Mouse (Mus musculus) intestine, embryonic 16.5 days (tissue): ENCODE measurements around the gene Ifna6. TPM values are rescaled to one million over a fixed set of nuclear protein-coding genes. Genes with fewer than 3 reads are reported as not detected.
A peak's percentile ranks its signal among the peaks of the same experiment; 100 is the strongest.

Experiments used
- ATAC-seq: fragments of 200-750 bp; cut with Nextera tagmentation; 2 replicates; pipeline ENCODE4 v1.8.0; 2017; ENCODE audit warnings: moderate TSS enrichment, moderate library complexity
- H3K27ac ChIP-seq: fragments of 300-500 bp; sonication (generic); 2 replicates; pipeline ENCODE4 v1.5.1; 2014; ENCODE audit warnings: mild to moderate bottlenecking, low read length
- H3K27me3 ChIP-seq: fragments of 300-500 bp; sonication (generic); replicated peaks from 2 replicates; pipeline ENCODE4 v1.6.1; 2014; ENCODE audit warnings: low read length, control low read depth, mixed read lengths; ENCODE audit not compliant: control insufficient read depth, insufficient read depth
- H3K36me3 ChIP-seq: fragments of 300-500 bp; sonication (generic); 2 replicates; pipeline ENCODE4 v1.6.1; 2014; ENCODE audit warnings: low read length, control low read depth; ENCODE audit not compliant: control insufficient read depth, insufficient read depth
- H3K4me1 ChIP-seq: fragments of 300-500 bp; sonication (generic); 2 replicates; pipeline ENCODE4 v1.6.1; 2014; ENCODE audit warnings: low read length, control low read depth, mixed read lengths; ENCODE audit not compliant: control insufficient read depth, insufficient read depth
- H3K4me2 ChIP-seq: fragments of 300-500 bp; sonication (generic); 2 replicates; pipeline ENCODE4 v1.6.1; 2014; ENCODE audit warnings: low read depth, low read length, control low read depth
- H3K4me3 ChIP-seq: fragments of 300-500 bp; sonication (generic); 2 replicates; pipeline ENCODE4 v1.5.1; 2014; ENCODE audit warnings: mild to moderate bottlenecking, low read length
- H3K9ac ChIP-seq: fragments of 300-500 bp; sonication (generic); 2 replicates; pipeline ENCODE4 v1.6.1; 2014; ENCODE audit warnings: low read depth, low read length
- H3K9me3 ChIP-seq: fragments of 300-500 bp; sonication (generic); 2 replicates; pipeline ENCODE4 v1.6.1; 2016; ENCODE audit warnings: low read length, control low read depth; ENCODE audit not compliant: control insufficient read depth
- WGBS: fragments of 180-500 bp; shearing (Covaris S2); extraction: QIAGEN DNeasy Blood & Tissue Kit; methylation state at CpG from one replicate; pipeline ENCODE4 v1.1.7; 2014; 5-methylcytosine and 5-hydroxymethylcytosine counted together
- polyA plus RNA-seq: library from polyadenylated mRNA; unstranded; fragments of >200 nt; fragmentation: Nextera tagmentation; extraction: Ambion mirVana; gene quantifications from 2 replicates; pipeline ENCODE4 v1.2.1, GENCODE M21; 2015

The Ifna6 gene
- polyA plus RNA-seq, 1 experiment from 2014 or later, result not detected

DNA sequence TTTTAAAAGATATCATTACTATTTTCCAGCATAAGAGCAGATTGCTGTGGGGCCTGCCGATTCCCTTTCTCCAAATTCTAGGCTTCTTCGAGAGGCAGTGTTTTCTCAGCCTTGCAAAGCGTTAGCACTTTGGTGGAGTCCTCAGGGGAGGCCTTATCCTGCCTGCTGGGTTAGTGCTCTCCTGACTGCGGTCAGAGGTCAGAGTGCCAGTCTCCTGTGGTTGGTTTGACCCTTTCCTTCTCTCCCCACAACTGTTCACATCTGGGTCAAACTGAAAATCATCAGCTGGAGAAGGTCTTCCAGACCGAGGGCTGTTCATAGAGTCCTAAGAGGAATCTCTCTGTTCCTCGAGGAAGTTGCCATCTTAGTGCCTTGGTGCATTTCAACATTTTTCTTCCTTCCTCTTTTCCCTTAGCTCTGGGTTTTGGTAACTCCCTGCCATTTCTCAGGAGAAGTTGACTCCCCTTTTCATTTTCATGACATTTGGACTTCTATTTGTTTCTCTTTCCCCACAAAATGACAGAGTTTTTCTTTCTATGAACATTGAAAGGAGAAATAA, 37.9 kb downstream of the Ifna6 start:
- H3K36me3 ChIP-seq, result no peaks in the 10 kb centered on the region
- peaks cover 6% of the 10 kb centered on the region; the same call in 1 of the 2 replicates for H3K4me1 ChIP-seq
- no peak for ATAC-seq
- H3K9ac ChIP-seq, result no peak overlapping the region
- no peak overlapping the region for H3K4me3 ChIP-seq
- H3K27ac ChIP-seq, result no peak overlapping the region
- no peak overlapping the region for H3K4me2 ChIP-seq
- WGBS, result 57% methylated on average over 6 of the region's 6 CpGs
- H3K9me3 ChIP-seq, result no peaks in the 10 kb centered on the region
- no peaks in the 10 kb centered on the region; the same call in 1 of the 2 replicates for H3K27me3 ChIP-seq

DNA sequence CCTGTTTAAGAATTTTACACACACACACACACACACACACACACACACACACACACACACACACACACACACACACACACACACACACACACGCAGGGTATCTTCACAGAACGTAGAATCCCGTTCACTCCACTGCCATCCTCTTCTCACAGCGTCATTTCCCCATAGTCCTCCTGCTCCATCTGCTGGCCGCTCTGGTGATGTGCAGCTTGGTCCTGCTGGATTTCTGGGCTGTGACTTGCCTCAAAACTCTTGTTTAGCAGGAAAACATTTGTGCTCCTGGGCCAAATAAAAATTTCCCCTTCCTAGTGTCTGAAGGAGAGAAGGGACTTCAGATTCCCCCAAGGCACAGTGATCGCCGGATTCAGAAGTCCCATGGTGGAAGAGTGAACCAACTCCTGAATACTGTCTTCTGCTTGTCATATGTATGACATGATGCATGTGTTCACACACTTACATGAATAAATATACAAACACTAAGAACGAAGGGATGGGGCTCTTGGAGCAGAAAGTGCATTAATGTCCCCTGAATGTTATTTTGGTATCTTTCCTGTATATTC, 40.2 kb downstream of the Ifna6 start:
- Histone ChIP-seq H3K4me1 (peaks cover 6% of the 10 kb centered on the region; the same call in 1 of the 2 replicates), H3K9me3 (no peaks in the 10 kb centered on the region), H3K4me3 (peak overlapping the region; percentile 62), H3K27ac (no peak overlapping the region), H3K36me3 (no peaks in the 10 kb centered on the region), H3K9ac (peak overlapping the region; percentile 69), H3K27me3 (no peaks in the 10 kb centered on the region), H3K4me2 (peak overlapping the region; percentile 96)
- WGBS, result 2% methylated on average over 8 of the region's 8 CpGs
- peak; percentile 67 for ATAC-seq

DNA sequence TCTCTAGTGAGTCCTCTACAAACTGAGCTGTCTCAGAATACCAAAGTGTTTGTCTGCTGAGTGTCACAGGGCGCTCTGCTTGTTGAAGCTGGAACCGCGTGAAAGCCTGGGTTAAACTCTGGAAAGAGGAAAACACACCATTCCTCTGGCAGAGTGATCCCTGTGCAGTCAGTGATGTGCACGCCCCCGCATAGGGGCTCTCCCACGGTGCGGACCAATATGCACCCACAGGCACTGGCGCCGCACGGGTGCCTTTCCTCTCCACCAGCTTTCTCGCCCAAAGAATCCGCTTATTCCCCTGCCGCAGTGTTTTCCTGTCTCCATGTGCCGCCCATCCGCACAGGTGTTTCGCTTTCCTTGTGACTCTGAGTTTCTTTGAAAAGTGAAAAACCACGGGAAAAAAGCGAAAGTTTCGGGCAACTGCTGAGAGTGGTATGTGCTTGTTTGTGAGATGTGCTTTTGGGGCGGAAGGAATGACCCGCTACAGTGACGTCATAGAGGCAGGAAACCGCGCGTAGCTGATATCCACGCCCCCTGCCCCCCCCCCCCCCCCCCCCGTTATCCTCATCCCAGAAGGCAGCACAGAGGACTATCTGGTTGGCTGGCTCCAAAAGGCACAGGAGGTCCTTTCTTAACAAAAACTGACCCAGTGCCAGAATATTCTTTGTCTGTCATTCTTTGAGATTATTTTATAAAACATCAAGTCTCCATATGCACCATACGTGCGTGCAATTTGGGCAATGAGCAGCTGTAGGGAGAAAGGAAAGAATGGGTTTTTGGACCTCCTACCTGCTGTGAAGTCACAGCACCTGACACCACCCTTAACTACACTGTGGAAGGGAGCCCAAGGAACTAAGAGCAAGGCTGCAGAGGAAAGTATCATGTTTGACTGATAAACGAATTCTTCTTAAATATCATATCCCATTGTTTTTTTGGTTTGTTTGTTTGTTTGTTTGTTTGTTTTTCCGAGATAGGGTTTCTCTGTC, 41.0 kb downstream of the Ifna6 start:
- 6% methylated on average over 31 of the region's 31 CpGs for WGBS
- Histone ChIP-seq H3K27ac (peak overlapping the region; percentile 18; the same call in 1 of the 2 replicates), H3K9me3 (no peaks in the 10 kb centered on the region), H3K27me3 (no peaks in the 10 kb centered on the region), H3K4me3 (peak overlapping the region; percentile 62), H3K9ac (peak overlapping the region; percentile 69), H3K4me1 (no peaks in the 10 kb centered on the region), H3K36me3 (no peaks in the 10 kb centered on the region), H3K4me2 (peak overlapping the region; percentile 96)
- ATAC-seq, result peak; percentile 57

DNA sequence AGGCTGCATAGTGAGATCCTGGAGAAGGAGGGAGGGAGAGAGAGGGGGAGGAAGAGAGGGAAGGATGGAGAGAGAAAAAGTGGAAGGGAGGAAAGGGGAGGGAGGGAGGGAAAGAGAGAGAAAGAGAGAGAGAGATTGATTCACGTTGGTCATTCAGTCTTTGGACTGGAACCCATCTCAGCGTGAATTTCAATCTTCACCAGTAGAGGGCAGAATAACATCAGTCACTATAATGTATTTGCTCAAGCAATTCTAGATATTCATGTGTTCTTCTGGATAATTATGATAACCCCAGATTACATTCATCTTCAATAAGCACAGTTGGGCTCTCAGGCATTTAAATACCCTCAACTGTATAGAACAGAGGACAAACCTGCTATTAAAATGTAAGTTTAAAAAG, 45.5 kb downstream of the Ifna6 start:
- Histone ChIP-seq H3K4me3 (no peak overlapping the region), H3K27me3 (no peaks in the 10 kb centered on the region), H3K9ac (no peak overlapping the region), H3K4me1 (no peaks in the 10 kb centered on the region), H3K36me3 (no peaks in the 10 kb centered on the region), H3K9me3 (no peaks in the 10 kb centered on the region), H3K4me2 (no peak overlapping the region), H3K27ac (no peak overlapping the region)
- WGBS, result 0% methylated on average over 2 of the region's 2 CpGs
- no peak for ATAC-seq

DNA sequence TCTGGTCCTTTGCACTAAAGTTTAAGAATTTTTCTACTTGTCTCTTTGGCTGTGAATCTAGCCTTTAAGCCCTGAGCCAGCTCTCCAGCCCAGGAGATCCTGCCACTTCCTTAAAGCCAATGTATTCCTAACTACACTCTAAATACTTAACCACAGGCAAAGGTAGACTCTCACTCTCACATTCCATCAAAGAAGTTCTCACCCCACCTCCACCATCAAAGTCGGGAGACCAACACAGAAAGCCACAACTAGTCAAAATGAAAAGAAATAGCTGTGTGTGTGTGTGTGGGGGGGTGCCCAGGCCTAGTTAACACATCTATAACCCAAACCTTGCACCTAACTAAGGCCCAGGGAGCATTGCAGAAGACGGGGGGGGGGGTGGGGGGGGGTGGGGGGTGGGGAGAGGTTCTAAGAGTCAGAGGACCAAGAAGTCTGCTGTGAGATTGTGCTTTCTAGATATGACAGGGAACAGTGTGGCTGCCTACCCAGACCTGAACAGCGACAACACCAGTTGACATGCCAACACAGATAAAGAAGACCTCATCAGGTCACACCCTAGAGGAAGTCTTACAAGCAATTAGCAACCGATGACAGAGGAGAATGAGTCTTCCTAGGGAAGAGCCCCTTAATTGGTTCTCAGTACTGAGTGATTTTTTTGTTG, 48.3 kb downstream of the Ifna6 start:
- H3K9me3 ChIP-seq, result no peaks in the 10 kb centered on the region
- no peak overlapping the region for H3K27ac ChIP-seq
- no peaks in the 10 kb centered on the region for H3K27me3 ChIP-seq
- ATAC-seq, result peak; percentile 26; the same call in 1 of the 2 replicates
- no peaks in the 10 kb centered on the region for H3K36me3 ChIP-seq
- no peaks in the 10 kb centered on the region for H3K4me1 ChIP-seq
- WGBS, result 51% methylated on average over 4 of the region's 4 CpGs
- H3K4me2 ChIP-seq, result no peak overlapping the region
- no peak overlapping the region for H3K4me3 ChIP-seq
- no peak overlapping the region for H3K9ac ChIP-seq

DNA sequence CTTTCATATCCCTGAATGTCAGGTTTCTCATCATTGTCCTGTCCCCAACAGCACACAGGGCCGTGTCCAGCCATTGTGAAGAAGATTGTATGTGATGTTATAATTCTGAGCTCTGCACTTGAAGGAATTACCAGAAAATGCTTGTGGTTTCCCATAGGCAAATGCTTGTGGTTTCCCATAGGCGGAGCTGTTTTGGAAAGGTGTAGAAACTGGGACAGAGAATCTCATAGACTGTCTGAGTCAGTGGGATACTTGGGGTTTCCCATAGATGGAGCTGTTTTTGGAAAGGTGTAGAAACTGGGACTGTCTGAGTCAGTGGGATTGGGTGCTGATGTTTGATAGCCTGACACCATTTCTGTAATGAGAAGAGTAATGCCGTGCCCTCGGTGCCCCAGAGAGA, 49.3 kb downstream of the Ifna6 start:
- WGBS, result 80% methylated on average over 4 of the region's 4 CpGs
- H3K27me3 ChIP-seq, result no peaks in the 10 kb centered on the region
- ATAC-seq, result no peak
- no peak overlapping the region for H3K9ac ChIP-seq
- H3K4me3 ChIP-seq, result no peak overlapping the region
- H3K36me3 ChIP-seq, result no peaks in the 10 kb centered on the region
- H3K27ac ChIP-seq, result no peak overlapping the region
- no peaks in the 10 kb centered on the region for H3K4me1 ChIP-seq
- no peaks in the 10 kb centered on the region for H3K9me3 ChIP-seq
- no peak overlapping the region for H3K4me2 ChIP-seq

Other genes starting within 250 kb of the Ifna6 start
- not detected in 2 replicates for gene Ifna9, start 235.0 kb upstream of the Ifna6 start, polyA plus RNA-seq
- not detected in 2 replicates for gene Ifna12, start 224.0 kb upstream of the Ifna6 start, polyA plus RNA-seq
- not detected in 2 replicates for gene C87499, start 193.0 kb upstream of the Ifna6 start, polyA plus RNA-seq
- not detected in 2 replicates for gene Ifna13, start 183.0 kb upstream of the Ifna6 start, polyA plus RNA-seq
- not detected in 2 replicates for gene Ifna16, start 150.5 kb upstream of the Ifna6 start, polyA plus RNA-seq
- gene Ifna2, start 143.5 kb upstream of the Ifna6 start, polyA plus RNA-seq, result not detected in 2 replicates
- gene Ifnab, start 136.1 kb upstream of the Ifna6 start, polyA plus RNA-seq, result not detected in 2 replicates
- 0.62 and 1.4 TPM in 2 replicates for gene Gm26566, start 105.6 kb upstream of the Ifna6 start, polyA plus RNA-seq
- 63.4 and 69.9 TPM in 2 replicates for gene Klhl9, start 105.0 kb upstream of the Ifna6 start, polyA plus RNA-seq
- not detected in 2 replicates for gene Gm13271, start 72.5 kb upstream of the Ifna6 start, polyA plus RNA-seq
- gene Gm13283, start 67.3 kb upstream of the Ifna6 start, polyA plus RNA-seq, result 0.21 TPM in 1 of 2 replicates, not detected in the other
- 0.44 and 0.83 TPM in 2 replicates for gene Gm13290, start 53.6 kb upstream of the Ifna6 start, polyA plus RNA-seq
- not detected in 2 replicates for gene Gm13289, start 50.5 kb upstream of the Ifna6 start, polyA plus RNA-seq
- gene Gm13272, start 47.6 kb upstream of the Ifna6 start, polyA plus RNA-seq, result 0.28 TPM in 1 of 2 replicates, not detected in the other
- 0.11 TPM in 1 of 2 replicates, not detected in the other for gene Ifnz, start 45.3 kb upstream of the Ifna6 start, polyA plus RNA-seq
- not detected in 2 replicates for gene Gm13276, start 41.7 kb upstream of the Ifna6 start, polyA plus RNA-seq
- not detected in 2 replicates for gene Gm13277, start 38.8 kb upstream of the Ifna6 start, polyA plus RNA-seq
- not detected in 2 replicates for gene Gm13278, start 35.9 kb upstream of the Ifna6 start, polyA plus RNA-seq
- gene Gm13275, start 32.9 kb upstream of the Ifna6 start, polyA plus RNA-seq, result not detected in 2 replicates
- not detected in 2 replicates for gene Gm13279, start 30.0 kb upstream of the Ifna6 start, polyA plus RNA-seq
- 0.47 and 0.53 TPM in 2 replicates for gene Gm13285, start 27.8 kb upstream of the Ifna6 start, polyA plus RNA-seq
- gene Gm13287, start 24.2 kb upstream of the Ifna6 start, polyA plus RNA-seq, result not detected in 2 replicates
- not detected in 2 replicates for gene Gm13288, start 21.9 kb upstream of the Ifna6 start, polyA plus RNA-seq
- not detected in 2 replicates for gene Ifna7, start 11.2 kb upstream of the Ifna6 start, polyA plus RNA-seq
- gene Ifna11, start 7.5 kb upstream of the Ifna6 start, polyA plus RNA-seq, result not detected in 2 replicates
- not detected in 2 replicates for gene Ifna5, start 8.1 kb downstream of the Ifna6 start, polyA plus RNA-seq
- gene Ifna4, start 14.4 kb downstream of the Ifna6 start, polyA plus RNA-seq, result not detected in 2 replicates
- not detected in 2 replicates for gene Ifna1, start 22.7 kb downstream of the Ifna6 start, polyA plus RNA-seq
- gene Ifne, start 52.8 kb downstream of the Ifna6 start, polyA plus RNA-seq, result not detected in 2 replicates